Mouse (Mus musculus): Measurements from ENCODE around the gene Vstm4.

Gene Vstm4

DNA sequence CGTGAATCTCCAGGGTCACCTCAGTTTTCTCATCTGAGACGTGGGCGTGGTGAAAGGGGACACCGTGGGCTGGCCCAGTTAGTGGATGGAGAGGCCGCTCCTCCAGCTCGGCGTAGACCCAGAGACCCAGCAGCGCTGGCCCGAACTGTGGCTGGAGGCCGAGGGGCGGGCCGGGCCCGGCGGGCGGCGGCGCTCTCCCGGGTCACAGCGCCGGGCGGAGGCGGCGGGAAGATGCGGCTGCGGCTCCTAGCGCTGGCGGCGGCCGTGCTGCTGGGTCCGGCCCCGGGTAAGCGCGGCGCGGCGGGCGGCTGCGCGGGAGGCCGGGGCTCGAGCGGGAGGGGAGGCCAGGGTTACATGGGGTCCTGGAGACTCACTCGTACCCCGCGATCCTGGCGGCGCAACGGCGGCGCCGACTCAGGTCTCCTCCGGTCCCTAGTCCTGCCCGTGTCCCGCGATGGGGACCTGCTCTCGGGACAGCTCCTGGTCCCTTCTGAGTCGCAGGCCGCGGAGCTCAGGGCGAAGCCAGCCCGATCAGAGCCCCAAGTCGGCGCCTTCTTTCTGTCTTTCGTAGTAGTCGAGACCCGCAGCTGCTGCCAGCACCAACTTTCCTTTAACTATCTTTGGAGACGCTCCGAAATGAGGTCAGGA lies at the start of gene Vstm4:
Vstm4 (plus strand) TSS at position 76 of the 648 bp plus-strand sequence.
- DNase-seq (ENCODE audit: extremely low spot score): peak; percentile 68

DNA sequence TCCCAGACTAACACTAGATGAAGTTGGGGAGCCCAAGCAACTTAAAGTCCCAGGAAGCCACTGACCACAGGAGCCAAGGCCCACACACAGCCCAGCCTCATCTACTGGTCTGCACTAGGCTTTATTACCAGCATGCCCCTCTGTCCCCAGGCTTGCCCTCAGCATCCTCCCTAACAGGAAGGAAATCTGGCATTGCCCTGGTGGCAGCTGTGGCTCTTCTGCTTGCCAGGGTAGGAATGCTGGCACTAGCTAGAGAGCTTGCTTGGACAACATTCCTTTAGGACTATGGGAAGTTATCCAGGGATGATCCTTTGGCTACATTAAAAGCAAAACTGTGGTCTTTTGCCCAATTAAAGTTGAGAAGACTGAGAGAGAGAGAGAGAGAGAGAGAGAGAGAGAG lies 46.4 kb upstream of the Vstm4 start:
- DNase-seq (ENCODE audit: extremely low spot score): no peak

DNA sequence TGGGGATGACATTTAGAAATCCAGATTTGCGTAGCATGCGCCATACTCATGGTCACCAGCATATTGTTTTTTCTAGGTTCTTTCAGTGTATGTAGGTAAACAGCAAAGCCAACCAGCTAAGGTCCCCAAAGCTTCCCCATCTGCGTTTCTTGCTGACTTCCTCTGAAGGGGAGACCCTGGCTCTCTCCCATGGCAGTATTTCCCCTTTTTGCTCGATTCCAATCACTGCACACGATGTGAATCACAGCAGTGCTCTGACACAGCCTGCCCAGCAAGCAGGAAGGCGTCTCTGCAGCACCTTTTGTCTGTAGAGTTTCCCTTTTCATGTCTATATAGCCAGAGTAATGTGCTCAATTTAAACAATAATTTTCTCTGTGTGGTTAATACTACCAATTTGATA lies 44.1 kb upstream of the Vstm4 start:
- DNase-seq (ENCODE audit: extremely low spot score): no peak

DNA sequence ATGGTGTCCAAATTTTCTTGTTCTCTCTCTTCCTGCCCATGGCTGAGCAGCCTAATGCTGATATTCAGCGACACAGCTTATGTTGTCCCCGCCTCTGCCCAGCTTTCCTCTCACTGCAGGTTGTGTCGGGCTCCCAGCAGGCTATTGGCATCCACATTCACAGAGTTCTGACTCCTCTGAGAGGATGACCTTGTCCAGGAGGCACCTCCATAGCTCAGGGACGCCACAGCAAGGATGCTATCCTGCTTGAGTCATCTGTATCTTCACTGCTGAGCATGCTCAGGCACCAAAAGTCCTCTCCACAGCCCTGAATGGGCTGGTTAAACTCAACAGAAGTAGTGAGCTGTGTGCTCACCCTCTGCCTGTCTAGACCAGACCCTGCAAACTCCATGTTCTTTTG lies 41.6 kb upstream of the Vstm4 start:
- no peak for DNase-seq (ENCODE audit: extremely low spot score)

DNA sequence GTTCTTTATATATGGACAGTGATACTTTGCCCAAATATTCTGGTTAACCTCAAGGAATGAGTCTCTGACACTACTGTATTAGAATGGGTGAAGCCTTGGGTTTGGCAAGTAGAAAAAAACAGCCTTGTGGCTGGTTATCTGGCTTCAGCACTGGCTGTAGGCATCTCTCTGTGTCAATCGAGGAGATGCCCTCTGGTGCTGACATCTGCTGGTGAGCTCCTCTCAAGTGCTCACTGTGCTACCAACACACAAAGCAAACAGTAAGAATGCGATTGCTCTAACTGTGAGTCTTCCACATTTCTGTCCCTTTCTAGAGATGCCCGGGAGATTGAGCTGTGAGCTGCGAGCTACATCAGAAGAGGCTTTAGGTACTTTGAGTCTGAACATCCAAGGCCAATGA lies 40.0 kb upstream of the Vstm4 start:
- no peak for DNase-seq (ENCODE audit: extremely low spot score)

DNA sequence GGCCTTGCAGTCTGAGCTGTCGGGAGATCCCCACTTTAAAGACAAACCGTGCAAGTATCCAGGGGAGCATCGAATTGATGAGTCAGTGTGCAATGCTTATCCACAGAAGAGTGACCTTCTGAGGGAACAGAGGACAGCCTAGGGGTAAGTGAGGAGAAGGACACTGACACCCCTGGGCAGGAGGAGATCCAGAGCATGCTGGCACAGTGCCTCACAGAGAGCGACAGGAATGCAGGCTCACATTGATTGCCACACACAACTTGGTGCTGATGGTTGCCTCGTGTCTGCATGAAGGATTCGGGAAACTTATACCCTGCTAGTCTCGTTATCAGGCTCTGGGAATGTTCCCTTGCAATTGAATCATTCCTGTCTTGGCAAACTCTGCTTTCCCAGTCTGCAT lies 39.3 kb upstream of the Vstm4 start:
- DNase-seq (ENCODE audit: extremely low spot score): no peak

DNA sequence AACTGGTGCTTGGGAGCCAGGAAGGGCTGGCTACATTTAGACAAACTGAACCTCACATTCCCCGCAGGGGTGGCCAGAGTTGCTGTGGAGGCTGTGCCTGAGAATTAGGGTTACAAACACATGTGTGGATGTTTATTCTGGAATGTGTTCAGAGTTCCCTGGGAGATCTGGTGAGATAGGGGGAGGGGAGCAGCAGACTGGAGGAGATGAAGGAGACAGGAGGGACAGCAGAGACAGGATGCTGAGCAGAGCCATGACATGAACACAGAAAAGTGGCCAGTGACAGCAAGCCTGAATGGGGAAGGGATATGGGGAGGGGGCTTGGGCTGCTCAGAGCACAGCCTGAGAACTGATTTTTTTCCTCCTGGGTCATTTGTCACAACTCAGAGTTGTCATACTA lies 37.3 kb upstream of the Vstm4 start:
- no peak for DNase-seq (ENCODE audit: extremely low spot score)

DNA sequence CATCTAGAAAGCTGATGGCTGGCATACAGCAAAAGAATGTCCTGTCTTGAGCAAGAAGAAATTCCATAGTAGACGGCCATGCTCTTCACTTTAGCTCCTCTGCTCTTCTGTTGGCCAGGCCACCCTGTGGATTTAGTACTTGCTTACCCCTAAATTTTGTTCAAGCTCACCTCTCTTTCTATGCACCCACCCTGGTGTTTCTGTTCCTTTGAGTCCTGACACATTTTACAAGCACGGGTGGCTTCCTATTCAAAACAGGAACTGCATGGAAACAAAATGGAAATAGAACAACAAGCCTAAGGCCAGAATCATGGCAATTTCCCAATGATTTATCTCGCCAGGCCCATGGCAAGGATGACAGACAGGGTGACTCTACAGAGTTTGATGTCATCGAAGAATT lies 33.7 kb upstream of the Vstm4 start:
- DNase-seq (ENCODE audit: extremely low spot score): no peak

DNA sequence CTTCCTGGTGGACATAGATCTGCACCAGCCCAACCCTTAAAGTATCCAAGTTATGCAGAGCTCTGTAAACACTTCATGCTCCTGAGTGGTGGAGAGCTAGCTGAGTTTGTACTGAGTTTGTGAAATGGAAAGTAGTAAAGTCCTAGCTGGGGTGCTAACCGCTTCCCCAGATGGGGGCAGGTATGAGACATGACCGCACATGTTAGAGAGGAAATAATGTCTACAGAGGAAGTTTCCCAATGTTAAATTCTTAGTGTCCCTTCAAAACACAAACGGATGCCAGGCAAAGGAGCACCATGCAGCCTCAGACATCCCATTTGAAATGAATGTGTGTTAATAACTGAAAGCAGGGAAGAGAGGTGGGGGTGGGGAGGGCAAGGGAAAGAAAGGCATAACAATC lies 32.7 kb upstream of the Vstm4 start:
- no peak for DNase-seq (ENCODE audit: extremely low spot score)

DNA sequence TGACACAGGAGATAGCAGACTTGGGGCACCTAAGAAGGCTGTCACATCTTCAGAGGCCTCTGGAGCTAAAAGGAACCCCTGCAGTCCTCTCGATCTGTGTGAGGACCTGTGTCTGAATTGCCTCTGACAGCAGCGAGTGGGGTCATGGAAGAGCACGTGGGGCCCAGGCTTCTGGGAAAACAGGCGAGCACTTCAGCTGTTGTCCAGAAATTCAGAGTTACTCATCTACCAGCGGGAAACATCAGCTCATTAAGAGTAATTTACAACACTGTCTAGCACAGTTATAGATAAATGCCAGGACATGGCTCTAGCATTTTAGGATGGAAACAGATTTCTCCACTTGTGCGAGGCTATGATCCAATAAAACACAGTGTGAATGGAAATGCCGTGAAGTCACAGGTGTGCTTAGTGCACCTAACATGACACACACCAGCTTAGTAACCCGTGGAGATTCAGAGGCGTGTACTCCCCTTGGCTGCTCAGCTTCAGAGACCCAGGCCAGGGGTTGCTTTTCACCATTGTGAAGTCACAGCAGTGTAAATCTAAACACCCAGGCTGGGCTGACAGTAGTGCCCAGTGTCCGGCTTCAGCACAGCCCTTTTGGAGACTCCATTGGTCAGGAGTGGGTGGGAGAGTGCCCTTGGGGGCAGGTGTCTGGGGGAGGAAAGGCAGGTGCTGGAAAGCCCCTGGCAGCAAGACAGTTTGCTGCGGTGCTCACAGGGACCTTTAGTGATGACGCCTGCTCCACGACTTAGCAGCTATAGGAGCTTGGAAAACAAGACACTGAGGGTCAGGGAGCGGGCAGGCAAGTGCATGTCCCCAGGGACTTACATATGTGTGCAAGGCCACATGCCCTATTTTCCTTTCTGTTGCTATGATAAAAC lies 32.0 kb upstream of the Vstm4 start:
- no peak for DNase-seq (ENCODE audit: extremely low spot score)

DNA sequence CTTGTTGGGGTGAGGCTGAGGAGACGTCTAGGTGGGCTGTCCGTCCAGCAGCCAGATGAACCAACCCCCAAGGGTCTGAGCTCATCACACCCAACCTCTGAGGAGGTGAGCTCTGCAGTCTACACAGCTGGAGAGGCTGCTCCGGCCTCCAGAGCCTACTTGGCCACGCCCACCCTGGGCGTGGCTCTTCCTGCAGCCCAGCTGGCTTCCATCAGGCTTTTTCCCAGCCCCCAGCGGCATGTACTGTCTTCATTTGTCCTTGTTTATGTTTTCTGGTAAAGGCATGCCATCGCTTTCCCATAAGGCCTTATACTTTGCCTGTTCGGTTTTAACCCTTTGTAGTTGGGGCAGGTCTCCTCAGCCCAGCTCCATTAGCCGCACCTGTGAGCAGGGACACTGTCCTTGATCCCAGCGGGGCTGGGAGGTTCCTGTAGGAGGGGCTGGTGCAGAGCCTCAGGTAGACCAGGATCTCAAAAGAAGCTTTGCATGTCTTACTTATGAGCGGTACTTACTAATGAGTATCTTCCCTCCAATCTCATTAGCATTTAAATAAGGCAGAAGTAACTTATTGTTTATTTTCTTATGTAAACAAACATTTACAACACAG lies 31.0 kb upstream of the Vstm4 start:
- peak; percentile 60 for DNase-seq (ENCODE audit: extremely low spot score)

DNA sequence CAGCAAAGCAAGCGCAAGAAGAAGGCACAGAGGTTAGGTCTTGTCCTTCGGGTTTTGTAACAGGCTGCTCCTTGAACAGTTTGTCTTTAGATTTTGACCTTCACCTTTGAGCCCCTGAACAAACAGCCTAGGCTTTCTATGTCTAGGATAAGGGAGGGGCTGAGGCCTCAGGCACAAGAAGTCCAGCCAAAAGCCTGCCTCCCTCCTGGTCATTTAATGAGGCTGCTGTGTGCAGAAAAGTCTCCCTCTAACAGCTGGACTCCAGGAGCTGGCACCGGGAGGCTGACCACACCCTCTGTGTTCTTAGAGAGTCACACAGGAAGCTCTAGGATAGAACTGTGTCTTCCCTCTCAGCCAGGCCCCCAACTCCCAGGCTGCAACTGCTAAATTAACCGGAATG lies 29.4 kb upstream of the Vstm4 start:
- no peak for DNase-seq (ENCODE audit: extremely low spot score)

DNA sequence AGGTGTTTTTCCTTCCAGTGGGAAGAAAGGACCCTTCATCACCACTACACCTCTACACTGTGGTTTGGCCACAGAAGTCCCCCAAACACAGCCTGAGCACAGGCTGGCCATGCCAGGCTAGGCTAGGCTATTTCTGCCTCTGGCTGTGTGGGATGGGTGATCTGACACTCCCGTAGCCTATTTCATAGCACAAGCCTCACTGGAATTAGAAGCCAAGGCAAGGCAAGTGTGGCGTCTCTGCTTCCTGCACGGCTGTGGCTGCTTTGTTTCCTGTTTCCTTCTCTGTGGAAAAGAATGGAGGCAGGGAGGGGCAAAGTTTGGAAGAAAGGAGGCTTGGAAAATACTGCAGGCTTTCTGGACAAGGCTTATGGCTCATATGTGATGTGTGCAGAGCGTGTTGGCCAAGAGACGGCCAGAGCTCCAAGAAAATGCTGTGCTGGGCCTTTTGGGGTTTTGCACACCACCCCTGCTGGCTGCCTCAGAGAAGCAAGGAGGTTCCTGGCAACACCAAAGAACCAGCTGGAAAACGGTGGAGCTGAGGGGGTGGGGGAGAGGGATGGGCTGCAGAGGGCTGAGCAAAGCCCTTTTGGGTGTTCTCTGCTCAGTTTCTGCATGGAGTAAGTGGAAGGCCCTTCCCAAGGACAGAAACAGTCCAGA lies 28.4 kb upstream of the Vstm4 start:
- no peak for DNase-seq (ENCODE audit: extremely low spot score)

DNA sequence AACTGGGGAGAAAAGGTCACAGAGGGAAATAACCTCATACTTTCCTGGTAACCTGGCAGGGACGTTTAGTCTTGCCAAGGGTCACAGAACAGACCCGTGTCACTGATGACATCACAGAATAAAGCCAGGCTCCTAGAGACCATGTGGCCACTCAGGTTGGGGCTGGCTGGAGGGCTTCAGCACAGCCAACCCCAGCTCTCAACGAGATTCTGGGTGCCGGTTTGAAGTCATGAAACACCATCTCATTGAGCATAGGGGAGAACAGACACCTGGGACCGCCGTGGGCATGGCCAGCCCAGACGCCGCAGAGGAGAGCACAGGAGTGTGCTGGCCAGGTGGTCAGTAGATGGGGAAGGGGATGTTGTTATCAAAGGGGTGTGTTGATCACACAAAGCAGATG lies 22.7 kb upstream of the Vstm4 start, which contains the start of gene Fam170b:
Fam170b (plus strand) TSS at position 116 of the 400 bp plus-strand sequence.
- no peak for DNase-seq (ENCODE audit: extremely low spot score)

DNA sequence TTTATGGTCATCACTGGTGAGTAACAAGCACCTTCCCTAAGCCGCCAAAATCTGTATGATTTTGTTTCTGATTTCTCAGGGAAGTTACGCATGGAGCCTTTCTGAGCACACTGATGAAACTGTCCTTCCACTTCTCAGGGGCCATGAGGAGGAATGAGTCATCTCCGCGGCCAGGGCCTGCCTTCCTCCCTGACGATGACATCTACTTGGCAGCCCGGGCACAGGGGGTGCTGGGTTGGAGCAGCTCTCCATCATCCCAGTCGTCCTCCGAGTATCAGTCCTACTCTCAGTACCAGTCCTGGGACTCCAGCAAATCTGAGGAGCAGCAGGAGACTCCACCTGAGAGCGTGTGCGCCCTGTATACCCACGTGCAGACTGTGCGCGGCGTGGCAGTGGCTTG lies 21.4 kb upstream of the Vstm4 start:
- DNase-seq (ENCODE audit: extremely low spot score): no peak

DNA sequence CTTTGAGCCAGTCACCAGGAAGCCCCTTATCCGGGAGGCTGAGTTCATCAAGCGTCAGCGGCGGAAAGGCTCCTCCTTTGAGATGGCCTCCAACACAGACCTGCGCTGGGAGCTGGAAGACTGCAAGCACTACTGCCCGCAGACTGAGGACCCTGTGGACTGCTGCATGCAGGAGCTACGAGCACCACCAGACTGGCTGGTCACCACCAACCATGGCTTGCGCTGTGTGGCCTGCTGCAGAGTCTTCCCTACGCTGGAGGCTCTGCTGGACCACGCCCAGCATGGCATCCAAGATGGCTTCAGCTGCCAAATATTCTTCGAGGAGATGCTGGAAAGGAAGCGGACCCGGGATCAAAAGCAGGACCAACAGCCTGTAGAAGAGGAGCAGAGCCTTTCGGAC lies 21.0 kb upstream of the Vstm4 start:
- DNase-seq (ENCODE audit: extremely low spot score): no peak

DNA sequence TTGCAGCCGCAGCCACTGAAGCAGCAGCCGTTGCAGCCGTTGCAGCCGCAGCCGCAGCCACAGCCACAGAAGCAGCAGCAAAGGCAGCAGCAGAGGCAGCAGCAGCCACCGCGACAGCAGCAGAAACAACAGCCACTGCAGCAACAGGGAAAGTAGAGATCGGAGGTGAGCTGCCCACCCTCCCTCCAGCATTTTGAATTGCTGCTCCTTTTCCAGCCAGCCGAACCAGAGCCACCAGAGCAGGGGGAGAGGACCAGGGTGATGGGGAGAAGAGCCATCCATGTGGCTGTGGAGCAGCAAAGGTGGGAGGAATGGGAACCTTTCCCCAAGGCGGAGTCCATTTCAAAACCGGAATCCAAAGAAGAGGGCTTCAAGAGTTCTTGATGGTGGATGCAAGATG lies 20.4 kb upstream of the Vstm4 start:
- no peak for DNase-seq (ENCODE audit: extremely low spot score)

DNA sequence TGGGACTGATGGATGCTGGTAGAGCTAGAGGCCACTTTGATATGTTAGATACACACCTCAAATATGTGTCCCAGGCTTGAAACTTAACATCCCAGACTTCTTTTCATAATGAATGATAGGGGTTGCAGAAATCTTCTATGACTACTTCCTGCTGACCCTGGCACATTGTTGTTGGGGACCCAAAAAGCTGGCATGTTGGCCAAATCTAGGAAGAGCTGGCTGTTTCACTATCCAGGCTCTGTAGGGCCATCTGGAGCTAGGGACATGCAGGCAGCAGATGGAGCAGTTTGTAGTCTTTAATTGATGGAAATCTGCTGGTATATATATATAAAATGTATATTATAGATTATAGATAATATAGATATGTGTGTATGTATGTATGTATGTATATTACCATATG lies 14.5 kb upstream of the Vstm4 start:
- DNase-seq (ENCODE audit: extremely low spot score): no peak

DNA sequence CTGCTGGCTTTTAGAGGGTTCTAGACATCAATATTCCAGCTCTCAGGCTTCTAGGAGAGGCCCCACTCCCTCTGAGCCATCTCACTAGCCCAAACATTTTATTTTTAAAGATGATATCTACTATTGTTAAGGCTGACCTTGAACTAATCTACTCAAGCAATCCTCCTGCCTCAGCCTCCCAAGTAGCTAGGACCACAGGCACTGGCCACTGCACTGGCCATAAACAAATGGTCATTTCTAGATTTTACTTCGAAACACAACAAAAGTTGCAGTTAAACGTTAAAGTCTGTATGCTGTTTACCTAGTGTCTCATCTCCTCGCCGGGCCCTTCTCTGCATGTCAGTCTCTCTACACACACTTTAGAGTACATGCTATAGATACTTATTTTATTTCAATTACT lies 2.5 kb upstream of the Vstm4 start:
- DNase-seq (ENCODE audit: extremely low spot score): no peak

DNA sequence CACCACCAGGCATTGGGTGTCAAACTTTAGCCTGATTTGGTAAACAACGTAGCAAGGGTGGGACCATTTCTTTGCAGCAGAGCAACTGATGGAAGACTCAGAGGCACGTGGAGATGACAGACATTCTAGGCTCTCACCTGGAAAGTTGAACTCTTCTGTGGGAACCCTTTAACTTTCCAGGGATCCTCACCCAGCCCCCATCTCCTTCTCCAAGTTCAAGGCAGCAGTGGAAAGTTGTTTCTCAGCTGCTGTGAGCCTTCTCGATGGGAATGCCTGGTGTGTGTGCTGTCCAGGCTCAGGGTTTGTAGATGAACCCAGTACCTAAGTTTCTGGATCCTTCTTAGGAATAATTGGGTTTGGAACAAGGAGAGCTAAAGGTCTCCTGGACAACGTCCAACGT lies 310 bp upstream of the Vstm4 start:
- no peak for DNase-seq (ENCODE audit: extremely low spot score)

DNA sequence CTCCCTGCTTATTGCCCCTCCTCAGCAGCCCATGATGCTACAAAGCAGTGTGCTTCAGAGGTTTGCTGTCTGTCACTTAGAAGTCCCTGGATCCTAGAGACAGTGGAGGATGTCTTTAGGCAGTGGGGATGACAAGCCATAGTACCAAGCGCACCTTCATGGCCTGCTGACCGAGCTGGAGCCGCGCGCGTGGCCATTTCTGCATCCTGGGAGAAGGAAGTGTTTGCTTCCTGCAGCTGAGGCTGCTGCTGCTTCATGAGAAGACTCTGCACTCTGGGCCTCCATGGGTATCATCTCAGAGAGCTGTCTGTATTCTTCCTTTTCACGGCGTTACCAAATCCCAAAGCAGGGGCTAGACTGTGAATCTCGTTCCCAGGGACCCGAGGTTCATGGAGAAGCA lies 1.8 kb downstream of the Vstm4 start:
- no peak for DNase-seq (ENCODE audit: extremely low spot score)

DNA sequence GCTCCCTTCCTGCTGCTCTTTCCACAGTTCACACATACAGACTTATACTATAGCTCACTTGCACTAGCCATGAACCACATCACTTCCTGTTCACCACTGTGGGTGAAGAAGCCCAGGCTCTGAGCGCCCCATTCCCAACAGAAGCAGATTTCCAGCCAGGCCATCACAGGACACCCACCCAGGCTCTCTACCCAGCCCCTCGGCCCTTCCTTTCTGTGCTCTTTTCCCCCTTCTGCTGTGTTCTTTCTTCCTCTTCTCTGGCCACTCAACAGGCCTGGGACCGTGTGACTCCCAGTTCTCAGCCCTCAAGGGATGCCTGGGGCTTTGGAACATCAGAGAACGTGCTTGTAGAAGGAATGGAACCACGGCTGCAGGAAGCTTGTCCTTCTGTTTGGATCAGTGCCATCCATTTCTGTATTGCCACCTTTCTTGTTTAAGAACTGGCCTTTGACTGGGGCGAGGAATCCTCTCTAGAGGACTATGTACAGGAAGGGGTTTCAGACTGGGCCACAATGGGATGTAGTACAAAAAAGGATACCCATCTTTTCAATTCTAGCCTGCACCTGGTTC lies 2.5 kb downstream of the Vstm4 start:
- no peak for DNase-seq (ENCODE audit: extremely low spot score)

Measured in embryo, embryonic 9.5 days (tissue).